Mouse (Mus musculus) forebrain, embryonic 15.5 days (tissue): Measurements from ENCODE around the gene Zscan29. TPM values are rescaled to one million over a fixed set of nuclear protein-coding genes. Genes with fewer than 3 reads are reported as not detected.
A peak's percentile ranks its signal among the peaks of the same experiment; 100 is the strongest.

ENCODE experiments used
- ATAC-seq: fragments of 200-750 bp; cut with Nextera tagmentation; replicated peaks from 2 replicates; pipeline ENCODE4 v1.8.0; 2017; ENCODE audit warnings: mild to moderate bottlenecking, moderate TSS enrichment, moderate library complexity
- H3K27ac ChIP-seq: fragments of 300-500 bp; sonication (generic); replicated peaks from 2 replicates; pipeline ENCODE4 v1.5.1; 2015; ENCODE audit warnings: mild to moderate bottlenecking, inconsistent platforms
- H3K27me3 ChIP-seq: fragments of 300-500 bp; sonication (generic); 2 replicates; pipeline ENCODE4 v1.6.1; 2015; ENCODE audit warnings: inconsistent platforms
- H3K36me3 ChIP-seq: fragments of 300-500 bp; sonication (generic); 2 replicates; pipeline ENCODE4 v1.6.1; 2015; ENCODE audit warnings: mild to moderate bottlenecking, inconsistent platforms
- H3K4me1 ChIP-seq: fragments of 300-500 bp; sonication (generic); 2 replicates; pipeline ENCODE4 v1.6.1; 2015; ENCODE audit warnings: inconsistent platforms
- H3K4me2 ChIP-seq: fragments of 300-500 bp; sonication (generic); replicated peaks from 2 replicates; pipeline ENCODE4 v1.6.1; 2015; ENCODE audit warnings: mild to moderate bottlenecking, inconsistent platforms
- H3K4me3 ChIP-seq: fragments of 300-500 bp; sonication (generic); 2 replicates; pipeline ENCODE4 v1.5.1; 2015; ENCODE audit warnings: mild to moderate bottlenecking, inconsistent platforms
- H3K9ac ChIP-seq: fragments of 300-500 bp; sonication (generic); replicated peaks from 2 replicates; pipeline ENCODE4 v1.6.1; 2015; ENCODE audit warnings: mild to moderate bottlenecking, inconsistent platforms
- H3K9me3 ChIP-seq: fragments of 300-500 bp; sonication (generic); 2 replicates; pipeline ENCODE4 v1.6.1; 2016; ENCODE audit warnings: inconsistent platforms
- WGBS: fragments of 180-500 bp; shearing (Covaris S2); methylation state at CpG from one replicate; pipeline ENCODE4 v1.1.7; 2015; ENCODE audit warnings: mixed read lengths; 5-methylcytosine and 5-hydroxymethylcytosine counted together
- polyA plus RNA-seq: library from polyadenylated mRNA; unstranded; fragments of >200 nt; fragmentation: Nextera tagmentation; extraction: Ambion mirVana; gene quantifications from 2 replicates; pipeline ENCODE4 v1.2.1, GENCODE M21; 2015

The Zscan29 gene
- polyA plus RNA-seq, result 10.4 and 10.7 TPM in 2 replicates

DNA sequence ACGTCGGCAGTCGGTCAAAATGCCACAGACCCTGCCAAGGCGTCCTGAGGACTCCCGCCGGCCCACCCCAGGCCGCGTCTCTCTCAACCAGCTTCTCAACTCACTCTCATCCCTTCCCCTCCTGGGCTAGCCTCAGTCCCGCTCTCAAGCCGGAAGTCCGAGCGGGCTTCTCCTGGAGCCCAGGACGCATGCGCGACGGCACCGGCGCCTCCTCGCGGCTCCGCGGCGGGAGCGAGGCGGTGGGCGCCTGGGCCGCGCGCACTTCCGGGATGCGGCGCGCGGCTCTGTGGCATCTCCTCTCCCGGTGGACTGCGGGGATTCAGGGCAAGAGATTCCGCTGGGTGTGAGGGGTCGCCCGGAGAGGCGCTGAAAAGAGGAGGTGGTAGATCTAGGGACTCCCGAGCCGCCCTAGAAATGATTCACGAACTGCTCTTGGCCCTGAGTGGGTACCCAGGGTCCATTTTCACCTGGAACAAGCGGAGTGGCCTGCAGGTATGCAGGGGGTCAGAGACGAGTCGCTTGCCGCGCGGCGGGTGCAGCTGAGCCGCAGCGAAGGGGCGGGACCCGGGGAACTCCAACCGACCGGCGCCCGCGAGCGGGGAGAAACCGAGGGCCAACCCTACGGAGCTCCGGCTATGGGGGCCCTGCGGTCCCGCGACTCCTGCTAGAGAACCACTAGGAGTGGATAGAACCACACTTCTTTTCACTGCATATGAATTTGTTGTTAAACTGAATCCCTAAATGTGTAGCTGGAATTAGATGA, at the start of gene Zscan29:
Zscan29 (minus strand) TSS at position 146 of the 763 bp plus-strand sequence.
- Histone ChIP-seq H3K4me2 (peak within 1 kb of the TSS; percentile 87), H3K9ac (peak within 1 kb of the TSS; percentile 93), H3K27me3 (no peaks in the 10 kb centered on the region), H3K4me1 (peaks cover 36% of the 10 kb centered on the region), H3K36me3 (peaks cover 35% of the 10 kb centered on the region), H3K27ac (peak within 1 kb of the TSS; percentile 87), H3K9me3 (no peaks in the 10 kb centered on the region), H3K4me3 (peak within 1 kb of the TSS; percentile 88)
- peak; percentile 98 for ATAC-seq
- WGBS, result under 1% methylated on average over 66 of the region's 66 CpGs

DNA sequence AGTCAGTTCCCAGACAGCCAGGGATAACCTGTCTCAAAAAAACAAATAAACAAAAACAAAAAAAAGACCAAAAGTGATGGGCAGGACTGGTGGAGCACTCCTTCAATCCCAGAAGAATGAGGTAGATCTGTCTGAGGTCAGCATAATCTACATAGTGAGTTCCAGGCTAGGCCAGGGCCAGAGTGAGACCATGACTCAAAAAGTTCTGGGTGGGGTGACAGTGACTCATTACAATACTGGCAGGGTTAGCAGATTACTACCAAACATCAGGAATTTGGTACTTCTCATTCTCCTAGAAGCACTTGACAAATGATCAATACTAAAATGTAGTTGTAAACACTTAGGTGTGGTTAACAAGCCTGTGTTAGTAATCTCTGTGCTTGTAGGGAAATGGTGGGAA, 49.1 kb upstream of the Zscan29 start:
- no peak overlapping the region for H3K4me3 ChIP-seq
- no peak overlapping the region for H3K4me2 ChIP-seq
- H3K27me3 ChIP-seq, result no peaks in the 10 kb centered on the region
- H3K36me3 ChIP-seq, result peaks cover 69% of the 10 kb centered on the region
- no peak overlapping the region for H3K9ac ChIP-seq
- no peaks in the 10 kb centered on the region for H3K9me3 ChIP-seq
- peaks cover 9% of the 10 kb centered on the region for H3K4me1 ChIP-seq
- no peak for ATAC-seq
- no peak overlapping the region for H3K27ac ChIP-seq

DNA sequence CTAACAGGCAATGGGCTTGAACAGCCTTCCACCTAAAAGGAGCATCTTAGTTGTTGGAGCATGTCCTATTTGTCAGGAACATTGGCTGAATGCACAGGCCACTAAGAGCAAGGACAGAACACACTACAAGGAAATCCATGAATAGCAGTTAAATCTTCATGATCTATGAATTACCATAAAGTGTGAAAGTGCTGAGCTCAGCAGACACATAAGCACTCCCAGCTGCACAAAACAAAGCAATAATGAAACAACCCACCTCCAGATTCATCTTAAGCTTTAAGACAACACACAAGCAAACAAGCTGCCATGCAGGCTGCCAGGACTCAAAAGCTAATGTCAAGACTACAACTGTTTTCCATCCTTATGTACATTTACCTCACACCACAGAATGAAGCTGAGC, 48.3 kb upstream of the Zscan29 start:
- Histone ChIP-seq H3K4me1 (peaks cover 9% of the 10 kb centered on the region), H3K9me3 (no peaks in the 10 kb centered on the region), H3K36me3 (peaks cover 75% of the 10 kb centered on the region), H3K9ac (no peak overlapping the region), H3K27me3 (no peaks in the 10 kb centered on the region), H3K4me3 (no peak overlapping the region), H3K27ac (no peak overlapping the region), H3K4me2 (no peak overlapping the region)
- no peak for ATAC-seq

DNA sequence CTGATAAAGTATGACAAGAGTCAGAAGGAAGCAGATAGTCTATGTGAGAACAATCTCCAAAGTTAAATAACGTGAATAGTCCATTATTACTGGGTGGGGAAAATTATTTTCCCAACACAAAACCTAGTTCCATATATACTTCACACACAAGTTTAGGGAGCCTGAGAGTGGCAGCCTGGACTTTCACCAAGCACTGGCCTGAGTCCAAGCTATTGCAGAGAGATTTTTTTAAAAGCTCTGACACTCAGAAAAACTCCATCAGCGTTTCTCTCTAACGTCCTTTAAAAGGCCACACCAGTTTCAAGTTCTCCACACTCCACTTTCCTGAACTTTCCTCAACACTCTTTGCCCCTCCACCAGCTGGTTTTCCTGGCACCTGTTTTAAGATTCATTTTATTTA, 43.6 kb upstream of the Zscan29 start:
- no peak overlapping the region for H3K4me2 ChIP-seq
- H3K27ac ChIP-seq, result no peak overlapping the region
- no peak for ATAC-seq
- 76% methylated on average over 3 of the region's 3 CpGs for WGBS
- peaks cover 78% of the 10 kb centered on the region for H3K36me3 ChIP-seq
- H3K4me1 ChIP-seq, result no peaks in the 10 kb centered on the region
- H3K4me3 ChIP-seq, result no peak overlapping the region
- H3K27me3 ChIP-seq, result no peaks in the 10 kb centered on the region
- no peak overlapping the region for H3K9ac ChIP-seq
- H3K9me3 ChIP-seq, result no peaks in the 10 kb centered on the region

DNA sequence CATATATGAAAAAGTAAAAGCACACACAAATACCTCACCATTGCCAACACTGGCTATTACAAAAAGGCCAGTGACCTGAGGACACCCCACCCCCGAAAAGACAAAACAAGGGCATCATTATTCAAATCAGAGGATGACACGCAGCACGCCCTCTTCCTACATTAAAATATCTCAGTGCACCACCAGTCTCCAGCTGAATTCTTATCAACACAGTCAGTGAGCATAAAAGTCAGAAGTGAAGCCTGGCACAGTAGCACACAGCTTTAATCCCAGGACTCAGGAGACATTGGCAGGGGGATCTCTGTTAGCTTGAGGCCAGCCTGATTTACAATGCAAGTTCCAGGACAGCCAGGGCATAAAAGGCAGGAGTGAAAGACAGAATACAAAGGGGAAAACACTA, 35.6 kb upstream of the Zscan29 start:
- no peaks in the 10 kb centered on the region for H3K9me3 ChIP-seq
- H3K27me3 ChIP-seq, result no peaks in the 10 kb centered on the region
- H3K9ac ChIP-seq, result no peak overlapping the region
- H3K4me1 ChIP-seq, result no peaks in the 10 kb centered on the region
- H3K36me3 ChIP-seq, result peaks cover 95% of the 10 kb centered on the region
- no peak overlapping the region for H3K27ac ChIP-seq
- no peak overlapping the region for H3K4me3 ChIP-seq
- WGBS, result 98% methylated on average over 3 of the region's 3 CpGs
- ATAC-seq, result no peak
- no peak overlapping the region for H3K4me2 ChIP-seq

DNA sequence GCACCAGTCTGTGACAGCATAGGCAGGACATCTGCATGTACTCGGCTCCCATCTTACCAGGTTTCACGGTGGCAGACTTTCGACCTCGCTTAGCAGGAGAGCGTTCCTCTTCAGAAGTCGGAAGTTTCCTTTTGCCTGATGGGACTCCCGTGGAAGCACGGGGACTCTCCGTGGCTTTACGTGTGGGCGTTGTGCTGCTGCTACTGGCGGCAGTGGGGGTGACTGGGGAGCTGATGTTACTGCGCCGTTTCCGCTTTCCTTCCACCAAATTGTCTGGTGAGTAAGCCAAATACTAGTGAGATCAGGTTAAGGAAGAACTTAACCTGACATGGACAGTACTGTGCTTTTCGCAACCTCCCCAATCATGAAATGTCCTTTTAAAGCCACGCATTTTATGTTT, 33.4 kb upstream of the Zscan29 start:
- no peak overlapping the region for H3K4me2 ChIP-seq
- H3K36me3 ChIP-seq, result peaks cover 97% of the 10 kb centered on the region
- H3K27ac ChIP-seq, result no peak overlapping the region
- no peaks in the 10 kb centered on the region for H3K4me1 ChIP-seq
- no peak for ATAC-seq
- H3K4me3 ChIP-seq, result no peak overlapping the region
- no peak overlapping the region for H3K9ac ChIP-seq
- no peaks in the 10 kb centered on the region for H3K27me3 ChIP-seq
- 93% methylated on average over 17 of the region's 17 CpGs for WGBS
- no peaks in the 10 kb centered on the region for H3K9me3 ChIP-seq

DNA sequence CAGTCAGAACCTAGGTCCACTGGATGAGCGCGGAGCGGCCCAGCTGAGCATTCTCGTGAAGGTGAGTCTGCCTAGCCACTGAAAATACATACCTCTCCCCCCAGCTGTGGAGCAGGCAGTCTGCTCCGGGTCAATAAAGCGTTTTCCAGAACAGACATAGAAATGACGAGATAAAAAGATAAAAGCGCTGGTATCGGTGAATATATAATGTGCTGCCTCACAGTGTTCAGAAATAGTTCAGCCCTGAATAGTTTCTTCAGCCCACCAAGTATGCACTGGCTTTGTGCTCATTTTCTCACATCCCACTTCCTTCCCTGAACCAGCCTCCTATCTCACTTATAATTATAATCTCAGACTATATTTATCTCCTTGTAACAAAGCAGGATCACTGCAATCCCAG, 24.5 kb upstream of the Zscan29 start:
- Histone ChIP-seq H3K9ac (no peak overlapping the region), H3K36me3 (peaks cover 98% of the 10 kb centered on the region), H3K4me2 (no peak overlapping the region), H3K27me3 (no peaks in the 10 kb centered on the region), H3K4me1 (no peaks in the 10 kb centered on the region), H3K4me3 (no peak overlapping the region), H3K9me3 (no peaks in the 10 kb centered on the region), H3K27ac (no peak overlapping the region)
- 87% methylated on average over 9 of the region's 9 CpGs for WGBS
- ATAC-seq, result no peak

DNA sequence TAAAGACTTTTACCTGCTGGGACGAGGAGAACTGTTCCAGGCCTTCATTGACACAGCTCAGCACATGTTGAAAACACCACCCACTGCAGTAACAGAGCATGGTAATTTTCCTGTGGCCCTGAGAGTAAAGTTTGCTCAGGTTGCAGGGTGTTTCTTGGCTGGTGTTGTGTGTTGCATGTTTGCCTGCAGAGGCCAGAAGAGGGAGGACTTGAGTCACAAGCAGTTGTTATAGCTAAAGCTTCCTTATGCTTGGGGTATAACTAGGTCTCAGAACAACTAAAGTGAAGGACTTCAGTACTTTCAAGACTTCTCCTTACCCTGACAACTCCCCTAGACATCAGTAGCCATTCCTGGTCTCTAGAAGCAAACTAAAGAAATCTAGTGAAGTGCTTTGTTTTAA, 17.6 kb upstream of the Zscan29 start:
- no peak overlapping the region for H3K4me2 ChIP-seq
- 77% methylated on average over 1 of the region's 1 CpGs for whole genome bisulfite sequencing

DNA sequence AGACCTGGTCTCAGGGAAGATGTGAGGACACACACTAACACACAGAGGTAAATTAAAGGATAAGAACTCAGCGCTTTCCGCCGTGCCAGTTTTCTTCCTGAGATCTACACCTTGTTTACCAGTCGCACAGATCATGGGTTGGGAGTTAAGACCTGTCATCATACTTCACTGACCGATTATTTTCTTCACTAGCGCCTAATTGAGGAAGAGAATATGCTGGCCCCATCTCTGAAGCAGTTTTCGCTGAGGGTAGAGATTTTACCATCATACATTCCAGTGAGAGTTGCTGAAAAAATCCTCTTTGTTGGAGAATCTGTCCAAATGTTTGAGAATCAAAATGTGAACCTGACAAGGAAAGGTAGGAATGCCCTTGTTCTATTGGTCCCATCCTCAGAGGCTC, 13.2 kb upstream of the Zscan29 start:
- 95% methylated on average over 7 of the region's 7 CpGs for WGBS
- H3K36me3 ChIP-seq, result peaks cover 74% of the 10 kb centered on the region
- H3K9ac ChIP-seq, result no peak overlapping the region
- no peaks in the 10 kb centered on the region for H3K9me3 ChIP-seq
- no peak overlapping the region for H3K4me2 ChIP-seq
- no peak for ATAC-seq
- H3K4me1 ChIP-seq, result no peaks in the 10 kb centered on the region
- H3K4me3 ChIP-seq, result no peak overlapping the region
- no peak overlapping the region for H3K27ac ChIP-seq
- H3K27me3 ChIP-seq, result no peaks in the 10 kb centered on the region

More for the DNA sequence above, 17.6 kb upstream of the Zscan29 start:
- Histone ChIP-seq H3K4me1 (no peaks in the 10 kb centered on the region), H3K27ac (no peak overlapping the region), H3K9ac (no peak overlapping the region), H3K27me3 (no peaks in the 10 kb centered on the region), H3K36me3 (peaks cover 90% of the 10 kb centered on the region), H3K9me3 (no peaks in the 10 kb centered on the region), H3K4me3 (no peak overlapping the region)
- ATAC-seq, result no peak

DNA sequence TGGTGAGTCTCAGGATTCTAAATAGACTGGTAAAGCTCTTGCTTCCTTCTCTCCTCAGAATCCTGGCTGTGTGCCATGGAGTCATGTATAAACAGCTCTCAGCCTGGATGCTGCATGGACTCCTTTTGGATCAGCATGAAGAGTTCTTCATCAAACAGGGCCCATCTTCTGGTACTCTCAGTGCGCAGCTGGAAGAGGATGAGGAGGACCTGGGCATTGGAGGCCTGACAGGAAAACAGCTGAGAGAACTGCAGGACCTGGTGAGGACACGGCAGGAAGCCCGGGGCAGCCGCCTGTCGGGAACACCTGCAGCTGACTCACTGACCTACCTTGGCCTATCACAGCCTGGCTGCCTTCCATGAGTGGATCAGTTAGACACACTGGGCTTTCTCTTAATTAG, 12.5 kb upstream of the Zscan29 start:
- Histone ChIP-seq H3K9ac (no peak overlapping the region), H3K27ac (no peak overlapping the region), H3K36me3 (peaks cover 74% of the 10 kb centered on the region), H3K9me3 (no peaks in the 10 kb centered on the region), H3K4me3 (no peak overlapping the region), H3K27me3 (no peaks in the 10 kb centered on the region), H3K4me2 (no peak overlapping the region), H3K4me1 (no peaks in the 10 kb centered on the region)
- ATAC-seq, result no peak
- WGBS, result 92% methylated on average over 5 of the region's 5 CpGs

DNA sequence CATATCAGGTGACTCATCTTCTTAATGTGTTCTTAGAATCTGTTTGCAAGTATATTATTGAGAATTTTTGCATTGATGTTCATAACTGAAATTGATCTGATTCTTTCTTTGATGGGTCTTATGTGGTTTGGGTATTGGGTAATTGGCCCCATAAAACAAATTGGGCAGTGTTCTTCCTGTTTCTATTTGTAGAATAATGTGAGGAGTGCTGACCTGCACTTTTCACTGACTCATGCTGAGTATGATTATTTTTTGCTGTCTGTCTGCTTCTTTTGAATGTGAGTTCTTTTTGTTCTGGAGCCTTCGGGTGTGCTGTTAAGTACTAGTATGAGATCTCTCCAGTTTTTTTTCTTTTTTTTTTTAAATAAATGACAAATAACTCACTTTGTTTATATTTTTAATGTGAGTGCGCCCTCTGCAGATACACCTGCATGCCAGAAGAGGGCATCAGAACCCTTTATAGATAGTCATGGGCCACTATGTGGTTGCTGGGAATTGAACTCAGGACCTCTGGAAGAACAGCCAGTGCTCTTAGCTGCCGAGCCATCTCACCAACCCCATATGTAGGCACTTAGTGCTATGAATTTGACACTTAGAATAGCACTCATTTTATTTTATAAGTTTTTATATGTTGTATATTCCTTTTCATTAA, 8.0 kb upstream of the Zscan29 start:
- H3K9ac ChIP-seq, result no peak overlapping the region
- H3K4me2 ChIP-seq, result no peak overlapping the region
- peaks cover 81% of the 10 kb centered on the region for H3K36me3 ChIP-seq
- H3K4me1 ChIP-seq, result no peaks in the 10 kb centered on the region
- ATAC-seq, result no peak
- H3K27ac ChIP-seq, result no peak overlapping the region
- no peaks in the 10 kb centered on the region for H3K27me3 ChIP-seq
- no peak overlapping the region for H3K4me3 ChIP-seq
- H3K9me3 ChIP-seq, result no peaks in the 10 kb centered on the region
- WGBS, result 93% methylated on average over 3 of the region's 3 CpGs

DNA sequence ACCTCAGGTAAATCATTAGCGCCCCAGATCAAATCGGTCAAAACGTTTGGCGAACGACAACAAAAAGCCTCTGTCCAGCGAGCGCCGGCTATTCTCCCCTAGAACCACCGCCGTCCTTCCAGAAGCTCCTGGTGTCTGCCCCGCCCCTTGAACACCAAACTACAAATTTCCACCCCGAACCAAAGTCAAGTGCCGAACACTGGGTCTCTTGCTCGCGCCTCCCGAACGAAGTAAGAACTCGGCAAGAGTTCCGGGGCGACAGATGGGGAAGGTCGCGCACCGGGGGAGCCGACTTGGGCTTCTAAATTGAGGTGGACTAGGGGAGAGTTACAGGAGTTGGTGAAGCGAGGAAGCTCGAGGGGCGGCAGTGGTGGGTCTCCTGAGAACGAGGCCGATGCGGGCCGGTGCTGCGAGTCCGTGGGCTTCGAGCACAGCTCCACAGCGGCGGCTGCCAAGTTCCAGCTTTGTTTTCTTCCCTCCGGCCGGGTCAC, 399 bp downstream of the Zscan29 start, which contains the start of gene Tubgcp4:
Tubgcp4 (plus strand) TSS at position 174 of the 491 bp plus-strand sequence.
- Histone ChIP-seq H3K4me1 (peaks cover 36% of the 10 kb centered on the region), H3K9ac (peak within 1 kb of the TSS; percentile 93), H3K4me2 (peak within 1 kb of the TSS; percentile 87), H3K4me3 (peak within 1 kb of the TSS; percentile 88), H3K36me3 (peaks cover 33% of the 10 kb centered on the region), H3K9me3 (no peaks in the 10 kb centered on the region), H3K27ac (peak within 1 kb of the TSS; percentile 87), H3K27me3 (no peaks in the 10 kb centered on the region)
- ATAC-seq, result peak; percentile 77; the same call in 1 of the 2 replicates
- WGBS, result under 1% methylated on average over 38 of the region's 38 CpGs
